ENCODE assay signal across 11 mouse cellular contexts in the genomic region with DNA sequence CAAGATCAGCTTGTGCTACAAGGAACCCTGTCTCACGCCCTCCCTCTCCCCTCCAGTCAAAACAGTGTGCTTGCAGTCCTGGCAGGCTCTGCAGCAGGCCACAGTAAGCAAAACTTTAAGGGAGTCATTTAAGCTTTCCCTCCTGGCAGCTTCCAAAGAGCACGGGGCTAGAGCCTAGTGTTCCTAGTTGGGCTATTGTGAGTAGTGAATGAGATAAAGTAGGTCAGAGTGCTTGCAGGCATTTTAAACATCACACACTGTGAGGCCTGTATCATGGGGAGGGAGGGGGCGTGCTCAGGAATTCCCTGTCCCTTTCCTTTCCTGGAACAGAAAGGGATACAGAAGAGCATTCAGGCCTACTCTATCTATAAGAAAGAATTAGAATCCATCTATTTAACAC. TPM values are rescaled to one million over a fixed set of nuclear protein-coding genes. Genes with fewer than 3 reads are reported as not detected.
DNase-seq lines count a peak whose midpoint lies in the region; ATAC-seq and TF ChIP-seq lines count a peak whose summit lies in the region.
"Had no signal": no experiment of that assay in that cellular context is flagged by ENCODE, and none has a peak within 500 bp of the region (broad histone marks: within the 10 kb centered on the region; RNA-seq: fewer than 3 reads in every experiment).

No protein-coding gene starts in this region.

- H3K9me3 ChIP-seq in lung, embryonic 16.5 days (ENCODE audit: control insufficient read depth, low read length): no peaks in the 10 kb centered on the region
- H3K9me3 ChIP-seq in forebrain, postnatal 0 days (ENCODE audit: low read length): no peaks in the 10 kb centered on the region
- no peaks in the 10 kb centered on the region for H3K9me3 ChIP-seq in neural tube, embryonic 15.5 days (replicated peaks)
- H3K9me3 ChIP-seq: liver, embryonic 15.5 days had no signal

- no peaks in the 10 kb centered on the region for H3K27me3 ChIP-seq in lung, embryonic 16.5 days (ENCODE audit: control insufficient read depth, insufficient read depth, low read depth, low read length)
- H3K27me3 ChIP-seq in forebrain, postnatal 0 days (ENCODE audit: insufficient read depth, low read length): no peaks in the 10 kb centered on the region
- 0 out of 2 replicates have a peak, but pooled peaks cover 10% of the 10 kb centered on the region for H3K27me3 ChIP-seq in neural tube, embryonic 15.5 days (replicated peaks)
- H3K27me3 ChIP-seq: liver, embryonic 15.5 days had no signal

- no peak overlapping the region for H3K4me3 ChIP-seq in lung, embryonic 16.5 days (ENCODE audit: low read length)
- H3K4me3 ChIP-seq in forebrain, postnatal 0 days (ENCODE audit: low read depth, low read length): no peak overlapping the region
- no peak overlapping the region for H3K4me3 ChIP-seq in neural tube, embryonic 15.5 days (replicated peaks)
- H3K4me3 ChIP-seq: liver, embryonic 15.5 days had no signal

- H3K4me2 ChIP-seq in lung, embryonic 16.5 days (ENCODE audit: low read depth, low read length): no peak overlapping the region
- H3K4me2 ChIP-seq in forebrain, postnatal 0 days (ENCODE audit: low read depth): no peak overlapping the region
- no peak overlapping the region for H3K4me2 ChIP-seq in neural tube, embryonic 15.5 days
- H3K4me2 ChIP-seq: liver, embryonic 15.5 days had no signal

- WGBS in lung, embryonic 16.5 days: 38% methylated on average over 3 of the region's 3 CpGs
- 14% methylated on average over 3 of the region's 3 CpGs for WGBS in forebrain, postnatal 0 days
- WGBS in neural tube, embryonic 15.5 days: 20% methylated on average over 3 of the region's 3 CpGs

- peak; percentile 11 for ATAC-seq in lung, embryonic 16.5 days (ENCODE audit: low read depth)
- peak; percentile 67 for ATAC-seq in forebrain, postnatal 0 days
- no peak for ATAC-seq in neural tube, embryonic 15.5 days (ENCODE audit: low FRiP score)

- TF ChIP-seq CTCF in forebrain, postnatal 0 days (IDR thresholded peaks at IDR 0.05; ENCODE audit: low read depth): no peak

- DNase-seq in embryo, embryonic 10.5 days (ENCODE audit: low spot score): peak; percentile 40
- no peak for DNase-seq in embryo, embryonic 11 days
- no peak for DNase-seq in lung, postnatal 25 days (ENCODE audit: low spot score)
- peak; percentile 59 for DNase-seq in forebrain, postnatal 0 days
- DNase-seq in urinary bladder, postnatal 10 days (ENCODE audit: low spot score): no peak
- DNase-seq in adrenal gland, adult 2 months: no peak

- H3K27ac ChIP-seq in lung, embryonic 16.5 days (ENCODE audit: low read length): peak overlapping the region; percentile 83
- peak overlapping the region; percentile 55; the same call in 1 of the 2 replicates for H3K27ac ChIP-seq in forebrain, postnatal 0 days (ENCODE audit: low read depth, low read length)
- peak overlapping the region; percentile 71 for H3K27ac ChIP-seq in neural tube, embryonic 15.5 days (replicated peaks)
- H3K27ac ChIP-seq: liver, embryonic 15.5 days had no signal

- H3K9ac ChIP-seq in lung, embryonic 16.5 days (ENCODE audit: low read length): no peak overlapping the region
- no peak overlapping the region for H3K9ac ChIP-seq in forebrain, postnatal 0 days
- no peak overlapping the region for H3K9ac ChIP-seq in neural tube, embryonic 15.5 days (replicated peaks)
- H3K9ac ChIP-seq: liver, embryonic 15.5 days had no signal

- no peaks in the 10 kb centered on the region for H3K36me3 ChIP-seq in lung, embryonic 16.5 days (ENCODE audit: control insufficient read depth, insufficient read depth, low read length)
- no peaks in the 10 kb centered on the region for H3K36me3 ChIP-seq in forebrain, postnatal 0 days (ENCODE audit: insufficient read depth)
- H3K36me3 ChIP-seq in neural tube, embryonic 15.5 days: no peaks in the 10 kb centered on the region
- H3K36me3 ChIP-seq: liver, embryonic 15.5 days had no signal

- peaks cover 48% of the 10 kb centered on the region for H3K4me1 ChIP-seq in lung, embryonic 16.5 days (replicated peaks; ENCODE audit: control insufficient read depth, insufficient read depth, low read length)
- 0 out of 2 replicates have a peak, but pooled peaks cover 8% of the 10 kb centered on the region for H3K4me1 ChIP-seq in forebrain, postnatal 0 days (ENCODE audit: insufficient read depth)
- peaks cover 31% of the 10 kb centered on the region for H3K4me1 ChIP-seq in neural tube, embryonic 15.5 days

RNA-seq across cellular contexts. Expression of gene Gna13, which starts 4.1 kb away (rescaled TPM):
- 28.3 and 28.9 TPM in 2 replicates for polyA plus RNA-seq in lung, embryonic 16.5 days (2015; fragmentation: Nextera tagmentation; extraction: Ambion mirVana)
- total RNA-seq in forebrain, postnatal 0 days (2014; rRNA removed): 41.8 and 52.2 TPM in 2 replicates
- polyA plus RNA-seq in forebrain, postnatal 0 days (2015; fragmentation: Nextera tagmentation; extraction: Ambion mirVana): 25.9 and 30.4 TPM in 2 replicates
- polyA plus RNA-seq in neural tube, embryonic 15.5 days (2015; fragmentation: Nextera tagmentation; extraction: Ambion mirVana): 16.8 and 20.2 TPM in 2 replicates
- 10 to 100 TPM; 59.8 to 61.8 TPM for total RNA-seq in adrenal gland, adult 2 months (2021)
- 21.7 and 23.2 TPM in 2 replicates for polyA plus RNA-seq in adrenal gland, adult 2 months (2012; rRNA removed)

RNA-seq across cellular contexts. Expression of gene 9930022D16Rik, which starts 55.2 kb away (rescaled TPM):
- not detected in 2 replicates for polyA plus RNA-seq in lung, embryonic 16.5 days (2015; fragmentation: Nextera tagmentation; extraction: Ambion mirVana)
- total RNA-seq in forebrain, postnatal 0 days (2014; rRNA removed): not detected in 2 replicates
- polyA plus RNA-seq in forebrain, postnatal 0 days (2015; fragmentation: Nextera tagmentation; extraction: Ambion mirVana): not detected in 2 replicates
- polyA plus RNA-seq in neural tube, embryonic 15.5 days (2015; fragmentation: Nextera tagmentation; extraction: Ambion mirVana): 0.05 TPM in 1 of 2 replicates, not detected in the other
- not detected for total RNA-seq in adrenal gland, adult 2 months (2021)
- polyA plus RNA-seq in adrenal gland, adult 2 months (2012; rRNA removed): not detected in 2 replicates
- polyA plus RNA-seq: C2C12; liver, embryonic 15.5 days; testis, adult 2 months had no signal

Comparison
In these comparisons a context has a peak if more than half of its experiments do, and no peak if none do; other contexts are left out.
1. DNase-seq: peak in embryo, embryonic 10.5 days (single experiment) and forebrain, postnatal 0 days (single experiment); none in embryo, embryonic 11 days (single experiment), lung, postnatal 25 days (single experiment), urinary bladder, postnatal 10 days (single experiment) and adrenal gland, adult 2 months (single experiment).
2. Peak in every context shown above with its lines, with median percentiles within 50 percentile points of each other: H3K27ac ChIP-seq.